Mouse (Mus musculus) heart, postnatal 0 days (tissue): ENCODE measurements at regions not wholly inside any gene's neighbourhood (a gene's known extent, or its start where the extent isn't known, plus 50 kb on each side); places are given as distances from the start of the nearest gene placed in this dataset.

Experiments
- CTCF ChIP-seq: IDR thresholded peaks from 2 replicates; pipeline ENCODE4 v1.5.1; 2016; ENCODE audit warnings: antibody characterized with exemption, control low read depth, low read depth
- EP300 ChIP-seq: IDR thresholded peaks from 2 replicates; pipeline ENCODE4 v1.6.1; 2016; ENCODE audit warnings: antibody characterized with exemption, low read depth

DNA sequence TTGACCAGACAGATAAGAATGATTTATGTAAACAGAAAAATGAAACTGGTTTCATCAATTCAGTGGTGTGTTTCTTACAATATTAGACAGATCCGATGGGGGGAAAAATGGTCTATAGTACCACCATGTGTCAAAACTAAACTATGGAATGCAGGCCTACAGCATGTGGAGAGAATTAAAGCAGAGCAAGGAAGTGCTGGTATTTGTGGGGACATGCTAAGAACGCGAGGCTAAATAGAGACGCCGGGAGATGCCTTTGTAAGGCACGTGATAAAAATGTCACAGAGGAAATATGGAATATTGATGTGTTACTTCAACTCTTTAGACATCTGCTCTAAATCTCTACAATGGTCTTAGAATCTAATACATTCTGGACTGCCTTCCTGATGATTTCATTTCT, 60.0 kb upstream of the Ndufb4 start:
- TF ChIP-seq CTCF (no peak), EP300 (no peak)
